Mouse (Mus musculus) forebrain, embryonic 14.5 days (tissue): ENCODE data around the gene Hoxb3. TPM values are rescaled to one million over a fixed set of nuclear protein-coding genes. Genes with fewer than 3 reads are reported as not detected.

Experiments
- ATAC-seq: fragments of 200-750 bp; cut with Nextera tagmentation; 2 replicates; pipeline ENCODE4 v1.8.0; 2017; ENCODE audit warnings: mild to moderate bottlenecking, moderate library complexity
- DNase-seq: peaks from one replicate; pipeline ENCODE4 v3.0.0-alpha.2; 2015; ENCODE audit warnings: low spot score
- H3K27ac ChIP-seq: fragments of 300-500 bp; sonication (generic); 2 replicates; pipeline ENCODE4 v1.5.1; 2014; ENCODE audit warnings: low read depth, mild to moderate bottlenecking, control low read depth, low read length, moderate library complexity
- H3K27me3 ChIP-seq: fragments of 300-500 bp; sonication (generic); replicated peaks from 2 replicates; pipeline ENCODE4 v1.6.1; 2014; ENCODE audit warnings: low read length, control low read depth, mixed read lengths; ENCODE audit not compliant: control insufficient read depth, insufficient read depth
- H3K36me3 ChIP-seq: fragments of 300-500 bp; sonication (generic); 2 replicates; pipeline ENCODE4 v1.6.1; 2014; ENCODE audit warnings: low read length, control low read depth; ENCODE audit not compliant: control insufficient read depth, insufficient read depth
- H3K4me1 ChIP-seq: fragments of 300-500 bp; sonication (generic); 2 replicates; pipeline ENCODE4 v1.6.1; 2014; ENCODE audit warnings: antibody characterized with exemption, low read length, control low read depth; ENCODE audit not compliant: control insufficient read depth, insufficient read depth
- H3K4me2 ChIP-seq: fragments of 300-500 bp; sonication (generic); 2 replicates; pipeline ENCODE4 v1.6.1; 2014; ENCODE audit warnings: mild to moderate bottlenecking, control low read depth, low read length
- H3K4me3 ChIP-seq: fragments of 300-500 bp; sonication (generic); 2 replicates; pipeline ENCODE4 v1.5.1; 2014; ENCODE audit warnings: low read depth, low read length, control low read depth
- H3K9ac ChIP-seq: fragments of 300-500 bp; sonication (generic); 2 replicates; pipeline ENCODE4 v1.6.1; 2014; ENCODE audit warnings: mild to moderate bottlenecking, low read length, control low read depth, moderate library complexity
- H3K9me3 ChIP-seq: fragments of 300-500 bp; sonication (generic); replicated peaks from 2 replicates; pipeline ENCODE4 v1.6.1; 2016; ENCODE audit warnings: low read length, control low read depth, mixed read lengths; ENCODE audit not compliant: control insufficient read depth
- WGBS: fragments of 180-500 bp; shearing (Covaris S2); extraction: QIAGEN DNeasy Blood & Tissue Kit; methylation state at CpG from one replicate; pipeline ENCODE4 v1.1.7; 2014; 5-methylcytosine and 5-hydroxymethylcytosine counted together
- polyA plus RNA-seq: library from polyadenylated mRNA; unstranded; fragments of >200 nt; fragmentation: Nextera tagmentation; extraction: Ambion mirVana; gene quantifications from 2 replicates; pipeline ENCODE4 v1.2.1, GENCODE M21; 2014

Gene Hoxb3
- polyA plus RNA-seq, 1 experiment from 2014 or later, result not detected

DNA sequence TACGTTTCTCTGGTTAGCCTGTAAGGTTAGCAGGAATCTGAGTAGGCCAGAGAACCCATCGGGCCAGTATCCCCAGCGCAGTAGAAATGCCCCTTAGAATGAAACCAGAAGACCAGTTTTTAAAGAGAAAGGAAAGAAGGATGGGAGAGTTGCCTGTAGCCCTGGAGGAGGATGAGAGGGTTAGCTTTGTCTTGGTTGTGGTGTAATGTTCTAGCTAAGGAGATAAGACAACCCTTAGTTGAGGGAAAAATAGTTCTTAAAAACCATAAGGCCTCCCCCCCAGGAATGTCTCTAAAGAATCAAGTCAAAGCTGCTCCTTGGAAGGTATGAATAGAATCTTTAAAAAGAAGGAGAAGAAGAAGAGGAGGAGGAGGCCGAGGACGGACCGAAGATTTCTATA, 388 bp upstream of the Hoxb3 start:
- H3K27ac ChIP-seq, result no peak overlapping the region
- no peaks in the 10 kb centered on the region for H3K4me1 ChIP-seq
- peaks cover 100% of the 10 kb centered on the region for H3K27me3 ChIP-seq
- H3K4me2 ChIP-seq, result no peak overlapping the region
- ATAC-seq (no peak), DNase-seq (no peak)
- no peak overlapping the region for H3K9ac ChIP-seq
- H3K9me3 ChIP-seq, result no peaks in the 10 kb centered on the region
- no peak overlapping the region for H3K4me3 ChIP-seq
- 0% methylated on average over 6 of the region's 6 CpGs for WGBS
- no peaks in the 10 kb centered on the region for H3K36me3 ChIP-seq

DNA sequence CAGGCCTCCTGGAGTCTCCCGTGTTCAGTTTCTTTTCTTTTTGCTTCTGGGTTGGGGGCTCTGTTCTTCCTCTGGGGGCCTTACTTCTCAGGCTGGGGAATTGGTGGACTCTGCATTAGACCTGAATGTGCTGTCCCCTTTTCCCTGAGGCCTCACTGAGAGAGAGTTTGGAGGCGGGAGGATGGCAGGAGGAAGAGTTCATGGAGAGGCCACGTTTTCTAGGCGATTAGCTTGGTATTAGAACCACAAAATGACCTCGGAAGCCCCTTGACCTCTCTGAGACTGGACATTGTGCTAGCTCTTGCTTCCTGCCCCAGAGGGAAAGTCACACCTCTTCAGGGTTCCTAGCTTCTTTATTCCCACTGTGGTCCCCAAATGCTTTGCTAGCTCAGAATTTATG, 999 bp downstream of the Hoxb3 start:
- Histone ChIP-seq H3K9ac (no peak overlapping the region), H3K4me1 (no peaks in the 10 kb centered on the region), H3K36me3 (no peaks in the 10 kb centered on the region), H3K27ac (no peak overlapping the region), H3K9me3 (no peaks in the 10 kb centered on the region), H3K4me2 (no peak overlapping the region), H3K27me3 (peaks cover 100% of the 10 kb centered on the region), H3K4me3 (no peak overlapping the region)
- DNase-seq (no peak), ATAC-seq (no peak)
- WGBS, result under 1% methylated on average over 5 of the region's 5 CpGs

DNA sequence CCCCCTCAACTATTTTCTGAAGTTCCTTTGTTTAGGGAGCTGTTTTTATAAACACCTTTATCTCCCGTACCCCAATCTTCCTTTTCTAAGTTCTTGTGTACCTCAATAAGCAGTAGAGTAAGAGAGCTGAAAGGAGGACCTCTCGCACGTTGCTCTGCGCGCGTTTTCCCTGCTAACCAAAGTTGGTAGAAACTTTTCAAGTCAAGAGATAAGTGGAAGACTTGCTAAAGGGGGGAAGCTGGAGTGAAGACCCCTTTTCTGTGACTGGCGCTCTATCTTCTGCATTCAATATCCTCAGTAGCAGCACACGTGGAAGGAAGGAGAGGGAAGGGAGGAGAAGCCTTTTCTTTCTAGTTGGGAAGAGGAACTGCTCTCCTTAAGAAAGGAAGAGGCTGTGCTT, 1.8 kb downstream of the Hoxb3 start:
- Histone ChIP-seq H3K9me3 (no peaks in the 10 kb centered on the region), H3K36me3 (no peaks in the 10 kb centered on the region), H3K27me3 (peaks cover 100% of the 10 kb centered on the region), H3K4me1 (no peaks in the 10 kb centered on the region), H3K9ac (no peak overlapping the region), H3K27ac (no peak overlapping the region), H3K4me2 (no peak overlapping the region), H3K4me3 (no peak overlapping the region)
- DNase-seq (no peak), ATAC-seq (no peak)
- 3% methylated on average over 8 of the region's 8 CpGs for WGBS

DNA sequence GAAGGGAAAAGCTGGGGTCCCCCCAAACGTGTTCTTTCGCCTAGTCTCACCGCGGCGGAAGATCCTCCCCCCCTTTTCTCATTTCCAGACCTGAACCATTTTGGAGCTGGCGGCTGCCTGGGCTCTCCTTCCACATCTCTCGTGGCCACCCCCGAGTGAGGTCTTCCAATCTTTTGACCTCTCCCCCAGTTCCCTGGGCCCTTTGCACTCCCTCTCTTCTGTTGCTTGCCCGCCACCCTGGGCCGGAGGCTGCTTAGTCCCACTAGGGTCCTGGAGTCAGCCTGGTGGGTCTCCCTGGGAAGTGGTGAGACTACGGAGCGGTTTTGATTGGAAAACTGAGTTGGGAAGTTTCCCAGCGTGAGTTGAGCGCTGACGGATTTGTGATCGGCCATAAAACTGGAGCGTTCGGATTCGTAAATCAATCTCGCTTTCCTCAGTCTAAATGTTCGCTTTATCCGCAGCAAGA, 2.7 kb downstream of the Hoxb3 start:
- no peaks in the 10 kb centered on the region for H3K36me3 ChIP-seq

DNA sequence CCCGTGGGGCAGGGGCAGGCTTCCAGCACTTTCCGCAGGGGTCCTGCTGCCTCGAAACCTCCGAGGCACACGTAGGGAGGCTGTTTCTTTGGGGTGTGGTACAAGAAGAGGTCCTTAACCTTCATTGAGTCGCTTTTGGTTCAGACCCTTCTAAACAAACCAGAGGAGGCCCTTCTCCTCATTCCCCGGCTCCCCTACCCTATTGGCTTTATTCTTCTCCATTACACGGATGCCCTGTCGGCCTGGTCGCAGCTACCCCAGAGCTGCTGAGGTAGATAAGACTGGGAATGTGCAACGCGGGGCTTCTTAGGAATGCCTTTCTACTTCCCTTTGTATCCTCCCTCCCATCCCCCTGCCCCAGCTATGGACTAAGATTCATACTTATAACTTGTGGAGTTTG, 3.6 kb downstream of the Hoxb3 start:
- peaks cover 100% of the 10 kb centered on the region for H3K27me3 ChIP-seq
- no peak overlapping the region for H3K4me3 ChIP-seq
- no peak overlapping the region for H3K4me2 ChIP-seq
- H3K4me1 ChIP-seq, result no peaks in the 10 kb centered on the region
- no peaks in the 10 kb centered on the region for H3K9me3 ChIP-seq
- no peak overlapping the region for H3K9ac ChIP-seq
- H3K27ac ChIP-seq, result no peak overlapping the region
- ATAC-seq (no peak), DNase-seq (no peak)
- 2% methylated on average over 12 of the region's 12 CpGs for WGBS
- no peaks in the 10 kb centered on the region for H3K36me3 ChIP-seq

More for the DNA sequence above, 2.7 kb downstream of the Hoxb3 start:
- Histone ChIP-seq H3K4me1 (no peaks in the 10 kb centered on the region), H3K27me3 (peaks cover 100% of the 10 kb centered on the region), H3K9me3 (no peaks in the 10 kb centered on the region), H3K4me3 (no peak overlapping the region), H3K9ac (no peak overlapping the region), H3K4me2 (no peak overlapping the region), H3K27ac (no peak overlapping the region)
- WGBS, result 2% methylated on average over 22 of the region's 22 CpGs
- no peak for ATAC-seq
- DNase-seq, result no peak

DNA sequence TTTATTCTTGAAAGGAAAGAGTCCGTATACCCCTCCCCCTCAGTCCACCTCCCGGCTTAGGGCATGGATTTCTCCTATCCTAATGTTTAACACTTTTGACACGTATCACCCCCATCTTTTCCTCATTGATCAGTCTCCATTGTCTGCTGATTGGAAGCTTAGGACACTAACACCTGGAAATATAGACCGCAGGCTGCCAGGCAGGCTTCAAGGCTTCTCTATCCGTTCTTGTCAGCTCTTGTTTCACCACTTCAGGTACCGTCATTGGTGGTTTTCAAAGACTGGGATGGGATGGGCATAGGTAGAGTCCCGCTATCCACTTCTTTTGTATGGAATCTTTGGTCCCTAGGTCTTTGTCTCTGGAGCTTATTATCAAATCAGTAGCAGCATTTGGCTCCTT, 4.0 kb downstream of the Hoxb3 start:
- no peak overlapping the region for H3K9ac ChIP-seq

DNA sequence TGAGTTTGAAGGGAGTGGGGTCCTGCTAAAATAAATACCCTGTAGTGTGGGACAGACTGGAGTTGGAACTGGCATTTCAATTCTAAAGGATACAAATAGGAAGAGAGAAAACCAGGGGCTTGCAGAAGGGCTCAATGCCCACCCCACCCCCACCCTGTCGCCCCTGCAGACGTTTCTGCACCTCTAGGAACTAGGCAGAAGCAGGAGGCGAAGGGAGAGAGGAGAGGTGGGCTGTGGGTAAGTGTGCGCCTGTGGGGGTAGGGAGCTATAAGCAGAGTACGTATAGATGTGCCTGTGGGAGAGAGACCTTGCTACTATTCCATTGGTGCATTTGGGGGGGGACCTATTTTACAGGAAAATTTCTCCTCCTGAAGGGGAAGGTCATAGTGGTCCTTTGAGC, 4.6 kb downstream of the Hoxb3 start:
- Histone ChIP-seq H3K9me3 (no peaks in the 10 kb centered on the region), H3K36me3 (no peaks in the 10 kb centered on the region), H3K9ac (no peak overlapping the region), H3K27ac (no peak overlapping the region), H3K4me2 (no peak overlapping the region), H3K4me1 (no peaks in the 10 kb centered on the region), H3K27me3 (peaks cover 100% of the 10 kb centered on the region), H3K4me3 (no peak overlapping the region)
- DNase-seq (no peak), ATAC-seq (no peak)
- under 1% methylated on average over 5 of the region's 5 CpGs for WGBS

More for the DNA sequence above, 4.0 kb downstream of the Hoxb3 start:
- no peaks in the 10 kb centered on the region for H3K36me3 ChIP-seq
- H3K4me2 ChIP-seq, result no peak overlapping the region
- no peak overlapping the region for H3K4me3 ChIP-seq
- ATAC-seq, result no peak
- no peaks in the 10 kb centered on the region for H3K4me1 ChIP-seq
- no peak for DNase-seq
- WGBS, result 1% methylated on average over 7 of the region's 7 CpGs
- H3K27ac ChIP-seq, result no peak overlapping the region
- no peaks in the 10 kb centered on the region for H3K9me3 ChIP-seq
- peaks cover 100% of the 10 kb centered on the region for H3K27me3 ChIP-seq

DNA sequence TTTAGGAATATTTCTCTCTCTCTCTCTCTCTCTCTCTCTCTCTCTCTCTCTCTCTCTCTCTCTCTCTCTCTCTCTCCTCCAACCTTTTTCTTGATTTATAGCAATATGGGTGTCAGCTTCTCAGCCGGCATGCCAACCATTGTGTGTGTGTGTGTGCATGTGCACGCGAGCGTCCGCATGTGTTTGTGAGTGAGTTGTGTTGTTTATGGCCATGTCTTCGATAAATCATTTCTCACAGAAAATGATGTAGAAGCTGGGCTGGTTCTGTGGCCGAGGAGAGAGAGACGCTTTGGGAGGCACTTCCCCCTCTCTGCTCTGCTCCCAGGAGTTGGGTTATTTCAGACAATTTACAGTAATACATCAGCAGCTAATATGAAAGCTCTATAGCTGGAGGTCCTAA, 5.5 kb downstream of the Hoxb3 start:
- Histone ChIP-seq H3K27ac (no peak overlapping the region), H3K4me2 (no peak overlapping the region), H3K9ac (no peak overlapping the region), H3K36me3 (no peaks in the 10 kb centered on the region), H3K4me3 (no peak overlapping the region), H3K9me3 (no peaks in the 10 kb centered on the region), H3K4me1 (no peaks in the 10 kb centered on the region), H3K27me3 (peaks cover 100% of the 10 kb centered on the region)
- DNase-seq, result no peak
- 3% methylated on average over 8 of the region's 8 CpGs for WGBS
- ATAC-seq, result no peak

DNA sequence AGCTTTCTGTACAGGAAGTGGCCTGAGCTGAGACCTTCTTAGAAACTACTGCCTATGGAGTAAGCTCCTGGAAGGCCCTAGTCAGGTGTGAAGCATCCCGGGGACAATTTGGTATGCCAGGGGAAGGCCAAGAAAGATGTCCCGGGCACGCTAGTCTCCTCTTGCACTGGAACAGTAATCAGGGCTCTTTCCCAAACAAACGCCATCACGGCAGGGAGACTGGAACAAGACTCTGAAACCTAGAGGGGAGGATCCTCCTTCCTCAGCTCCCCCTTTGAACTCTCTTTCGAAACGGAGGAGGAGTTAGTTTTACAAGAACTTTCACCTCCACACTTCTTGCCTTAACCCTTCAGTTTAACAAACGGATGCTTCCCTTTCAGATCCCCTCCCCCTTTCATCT, 9.0 kb downstream of the Hoxb3 start:
- 1% methylated on average over 8 of the region's 8 CpGs for WGBS
- ATAC-seq, result no peak
- H3K27ac ChIP-seq, result no peak overlapping the region
- H3K4me1 ChIP-seq, result no peaks in the 10 kb centered on the region
- no peak overlapping the region for H3K4me3 ChIP-seq
- peaks cover 100% of the 10 kb centered on the region for H3K27me3 ChIP-seq
- no peaks in the 10 kb centered on the region for H3K36me3 ChIP-seq
- DNase-seq, result no peak
- no peak overlapping the region for H3K9ac ChIP-seq
- H3K9me3 ChIP-seq, result no peaks in the 10 kb centered on the region
- H3K4me2 ChIP-seq, result no peak overlapping the region
